Mouse (Mus musculus): ENCODE measurements around the gene Dusp16. TPM values are rescaled to one million over a fixed set of nuclear protein-coding genes. Genes with fewer than 3 reads are reported as not detected.

The Dusp16 gene
- polyA plus RNA-seq, 1 experiment = 12.7 TPM

DNA sequence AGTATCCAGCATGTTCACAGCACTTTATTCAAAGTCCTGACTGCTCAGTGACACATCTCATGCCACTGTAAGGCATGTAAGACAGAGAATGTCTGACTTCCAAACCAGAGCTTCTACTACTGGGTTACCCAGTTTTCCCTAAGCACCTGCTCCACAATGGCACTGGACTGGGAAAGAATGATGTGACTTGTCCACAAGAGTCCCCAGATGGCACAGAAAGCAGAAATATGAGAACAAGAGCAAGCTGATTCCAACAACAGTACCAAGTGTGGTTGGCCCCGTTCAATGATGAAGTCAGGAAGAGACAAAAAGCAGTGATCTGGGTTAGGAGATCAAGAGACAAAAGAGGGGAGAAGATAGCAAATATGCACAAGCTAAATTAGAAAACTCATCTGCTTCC lies 29.0 kb downstream of the Dusp16 start:
- no peak overlapping the region for H3K27ac ChIP-seq (ENCODE audit: control insufficient read depth, insufficient read depth, low read length)
- no peak for TF ChIP-seq POLR2A (IDR thresholded peaks at IDR 0.05; ENCODE audit: control insufficient read depth, extremely low read depth, insufficient read depth, low read length, poor library complexity)
- TF ChIP-seq CTCF (IDR thresholded peaks at IDR 0.05; ENCODE audit: borderline replicate concordance, control insufficient read depth, extremely low read depth, insufficient read depth, low read length, poor library complexity) = no peak
- no peaks in the 10 kb centered on the region for H3K27me3 ChIP-seq (ENCODE audit: control insufficient read depth, insufficient read depth, low read length)
- H3K4me1 ChIP-seq (replicated peaks; ENCODE audit: control insufficient read depth, insufficient read depth, low read length) = no peaks in the 10 kb centered on the region
- H3K36me3 ChIP-seq (ENCODE audit: control insufficient read depth, insufficient read depth, low read length) = no peaks in the 10 kb centered on the region
- no peak overlapping the region for H3K4me3 ChIP-seq (ENCODE audit: control insufficient read depth, insufficient read depth, low read length)
- DNase-seq = no peak
- WGBS = 90% methylated on average over 1 of the region's 1 CpGs

DNA sequence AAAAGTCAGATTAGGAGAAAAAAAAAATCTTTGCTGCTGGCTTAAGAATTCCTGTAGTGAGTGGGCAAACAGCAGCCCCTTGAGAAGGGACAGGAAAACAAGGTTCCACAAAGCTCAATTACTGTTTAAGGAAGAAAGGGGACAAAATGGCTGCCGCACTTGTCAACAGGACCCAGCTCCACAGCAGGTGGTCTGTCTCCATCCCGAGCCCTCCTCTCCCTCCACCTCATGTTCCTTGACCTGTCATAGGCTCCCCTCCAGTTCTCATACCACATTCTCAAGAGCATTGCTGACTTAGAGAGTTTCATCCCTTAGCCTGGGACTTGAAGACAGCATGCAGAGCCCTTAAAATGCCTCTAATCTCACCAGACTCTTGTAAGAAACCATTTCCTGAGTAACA lies 30.6 kb downstream of the Dusp16 start:
- DNase-seq = no peak
- WGBS = 96% methylated on average over 2 of the region's 2 CpGs
- Histone ChIP-seq H3K27me3 (ENCODE audit: control insufficient read depth, insufficient read depth, low read length) (no peaks in the 10 kb centered on the region), H3K36me3 (ENCODE audit: control insufficient read depth, insufficient read depth, low read length) (no peaks in the 10 kb centered on the region), H3K4me1 (replicated peaks; ENCODE audit: control insufficient read depth, insufficient read depth, low read length) (no peaks in the 10 kb centered on the region), H3K4me3 (ENCODE audit: control insufficient read depth, insufficient read depth, low read length) (no peak overlapping the region), H3K27ac (ENCODE audit: control insufficient read depth, insufficient read depth, low read length) (no peak overlapping the region)
- TF ChIP-seq CTCF (IDR thresholded peaks at IDR 0.05; ENCODE audit: borderline replicate concordance, control insufficient read depth, extremely low read depth, insufficient read depth, low read length, poor library complexity) = no peak
- no peak for TF ChIP-seq POLR2A (IDR thresholded peaks at IDR 0.05; ENCODE audit: control insufficient read depth, extremely low read depth, insufficient read depth, low read length, poor library complexity)

DNA sequence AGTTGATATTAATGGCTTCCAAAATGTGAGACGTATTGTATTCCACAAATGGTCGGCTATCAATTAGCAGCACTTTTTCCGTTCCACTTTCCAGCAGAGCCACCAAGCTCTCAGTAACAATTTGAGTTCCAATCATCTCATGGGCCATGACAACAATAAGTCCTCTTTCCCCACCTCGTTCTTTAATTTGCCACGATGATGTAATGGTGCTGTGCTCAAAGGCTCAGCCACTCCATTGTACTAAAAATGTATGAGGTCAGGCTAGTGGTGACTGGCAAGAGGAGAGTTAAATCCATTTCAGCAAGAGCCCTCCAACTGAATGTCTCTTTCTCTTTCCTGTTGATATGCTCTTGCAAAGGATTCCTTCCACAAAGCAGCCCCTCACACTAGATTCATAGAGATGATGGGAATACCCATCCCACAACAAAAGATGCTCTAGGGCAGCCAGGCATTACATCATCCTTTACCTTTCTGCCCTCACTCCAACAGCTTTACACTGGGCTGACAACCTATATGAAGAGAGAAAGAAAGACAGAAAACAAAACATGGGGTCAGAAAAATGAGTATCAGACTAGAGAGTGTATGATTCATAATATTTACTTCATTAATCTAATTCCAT lies 31.4 kb downstream of the Dusp16 start:
- H3K4me1 ChIP-seq (replicated peaks; ENCODE audit: control insufficient read depth, insufficient read depth, low read length) = no peaks in the 10 kb centered on the region
- no peak overlapping the region for H3K27ac ChIP-seq (ENCODE audit: control insufficient read depth, insufficient read depth, low read length)
- H3K4me3 ChIP-seq (ENCODE audit: control insufficient read depth, insufficient read depth, low read length) = no peak overlapping the region
- WGBS = 88% methylated on average over 5 of the region's 5 CpGs
- no peak for DNase-seq
- no peaks in the 10 kb centered on the region for H3K27me3 ChIP-seq (ENCODE audit: control insufficient read depth, insufficient read depth, low read length)
- no peaks in the 10 kb centered on the region for H3K36me3 ChIP-seq (ENCODE audit: control insufficient read depth, insufficient read depth, low read length)
- TF ChIP-seq POLR2A (IDR thresholded peaks at IDR 0.05; ENCODE audit: control insufficient read depth, extremely low read depth, insufficient read depth, low read length, poor library complexity) = no peak
- TF ChIP-seq CTCF (IDR thresholded peaks at IDR 0.05; ENCODE audit: borderline replicate concordance, control insufficient read depth, extremely low read depth, insufficient read depth, low read length, poor library complexity) = no peak

DNA sequence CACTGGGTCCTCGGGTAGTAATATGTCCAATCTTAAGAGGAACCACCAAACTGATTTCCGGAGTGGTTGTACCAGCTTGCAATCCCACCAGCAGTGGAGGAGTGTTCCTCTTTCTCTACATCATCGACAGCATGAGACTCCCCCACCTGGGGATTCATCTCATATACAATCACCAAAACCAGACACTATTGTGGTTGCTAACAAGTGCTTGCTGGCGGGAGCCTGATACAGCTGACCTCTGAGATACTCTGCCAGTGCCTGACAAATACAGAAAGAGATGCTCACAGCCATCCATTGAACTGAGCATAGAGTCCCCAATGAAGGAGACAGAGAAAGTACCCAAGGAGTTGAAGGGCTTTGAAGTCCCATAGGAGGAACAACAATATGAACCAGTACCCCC lies 36.4 kb downstream of the Dusp16 start:
- Histone ChIP-seq H3K4me3 (ENCODE audit: control insufficient read depth, insufficient read depth, low read length) (no peak overlapping the region), H3K27ac (ENCODE audit: control insufficient read depth, insufficient read depth, low read length) (no peak overlapping the region), H3K4me1 (replicated peaks; ENCODE audit: control insufficient read depth, insufficient read depth, low read length) (peaks cover 3% of the 10 kb centered on the region), H3K36me3 (ENCODE audit: control insufficient read depth, insufficient read depth, low read length) (no peaks in the 10 kb centered on the region), H3K27me3 (ENCODE audit: control insufficient read depth, insufficient read depth, low read length) (no peaks in the 10 kb centered on the region)
- WGBS = 64% methylated on average over 4 of the region's 4 CpGs
- DNase-seq = no peak
- no peak for TF ChIP-seq CTCF (IDR thresholded peaks at IDR 0.05; ENCODE audit: borderline replicate concordance, control insufficient read depth, extremely low read depth, insufficient read depth, low read length, poor library complexity)
- no peak for TF ChIP-seq POLR2A (IDR thresholded peaks at IDR 0.05; ENCODE audit: control insufficient read depth, extremely low read depth, insufficient read depth, low read length, poor library complexity)

DNA sequence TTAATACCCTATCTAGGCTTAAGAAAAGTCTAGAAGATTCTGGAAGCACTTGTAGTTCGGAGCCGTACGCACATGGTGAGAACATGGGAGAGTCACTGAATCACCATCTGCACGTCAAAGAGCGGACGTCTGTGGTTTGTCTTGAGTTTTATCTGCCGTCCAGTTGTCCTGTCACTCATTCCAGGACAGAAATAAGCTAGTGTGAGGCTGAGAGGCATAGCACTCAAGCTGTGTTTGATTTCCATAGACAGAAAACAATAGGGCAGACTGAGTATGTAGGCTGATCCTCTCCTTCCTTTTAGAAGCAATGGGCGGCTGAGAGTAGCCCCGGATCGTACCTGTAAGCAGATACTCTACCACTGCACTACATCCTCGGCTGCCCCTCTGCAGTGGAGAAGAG lies 38.6 kb downstream of the Dusp16 start:
- Histone ChIP-seq H3K36me3 (ENCODE audit: control insufficient read depth, insufficient read depth, low read length) (no peaks in the 10 kb centered on the region), H3K4me1 (replicated peaks; ENCODE audit: control insufficient read depth, insufficient read depth, low read length) (peaks cover 3% of the 10 kb centered on the region), H3K4me3 (ENCODE audit: control insufficient read depth, insufficient read depth, low read length) (no peak overlapping the region), H3K27ac (ENCODE audit: control insufficient read depth, insufficient read depth, low read length) (no peak overlapping the region), H3K27me3 (ENCODE audit: control insufficient read depth, insufficient read depth, low read length) (no peaks in the 10 kb centered on the region)
- no peak for TF ChIP-seq POLR2A (IDR thresholded peaks at IDR 0.05; ENCODE audit: control insufficient read depth, extremely low read depth, insufficient read depth, low read length, poor library complexity)
- no peak for TF ChIP-seq CTCF (IDR thresholded peaks at IDR 0.05; ENCODE audit: borderline replicate concordance, control insufficient read depth, extremely low read depth, insufficient read depth, low read length, poor library complexity)
- DNase-seq = no peak
- WGBS = 96% methylated on average over 11 of the region's 11 CpGs

DNA sequence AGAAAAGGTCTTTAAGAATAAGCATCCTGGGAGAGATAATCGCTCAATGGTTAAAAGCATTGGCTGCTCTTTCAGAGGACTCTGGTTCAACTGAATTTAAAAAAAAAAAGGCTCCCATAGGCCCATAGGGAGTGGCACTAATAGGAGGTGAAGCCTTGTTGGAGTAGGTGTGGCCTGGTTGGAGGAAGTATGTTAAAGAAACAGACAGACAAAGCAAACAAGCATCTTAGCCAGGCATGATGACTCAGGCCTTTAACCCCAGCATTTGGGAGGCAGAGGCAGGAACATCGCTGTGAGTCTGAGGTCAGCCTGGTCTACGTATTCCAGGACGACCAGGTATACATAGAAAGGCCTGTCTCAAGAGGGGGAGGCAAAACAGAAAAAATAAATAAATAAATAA lies 39.0 kb downstream of the Dusp16 start:
- Histone ChIP-seq H3K4me3 (ENCODE audit: control insufficient read depth, insufficient read depth, low read length) (no peak overlapping the region), H3K27me3 (ENCODE audit: control insufficient read depth, insufficient read depth, low read length) (no peaks in the 10 kb centered on the region), H3K36me3 (ENCODE audit: control insufficient read depth, insufficient read depth, low read length) (no peaks in the 10 kb centered on the region), H3K27ac (ENCODE audit: control insufficient read depth, insufficient read depth, low read length) (no peak overlapping the region), H3K4me1 (replicated peaks; ENCODE audit: control insufficient read depth, insufficient read depth, low read length) (peaks cover 3% of the 10 kb centered on the region)
- TF ChIP-seq POLR2A (IDR thresholded peaks at IDR 0.05; ENCODE audit: control insufficient read depth, extremely low read depth, insufficient read depth, low read length, poor library complexity) (no peak), CTCF (IDR thresholded peaks at IDR 0.05; ENCODE audit: borderline replicate concordance, control insufficient read depth, extremely low read depth, insufficient read depth, low read length, poor library complexity) (no peak)
- 96% methylated on average over 4 of the region's 4 CpGs for WGBS
- no peak for DNase-seq
